In the genomic region with DNA sequence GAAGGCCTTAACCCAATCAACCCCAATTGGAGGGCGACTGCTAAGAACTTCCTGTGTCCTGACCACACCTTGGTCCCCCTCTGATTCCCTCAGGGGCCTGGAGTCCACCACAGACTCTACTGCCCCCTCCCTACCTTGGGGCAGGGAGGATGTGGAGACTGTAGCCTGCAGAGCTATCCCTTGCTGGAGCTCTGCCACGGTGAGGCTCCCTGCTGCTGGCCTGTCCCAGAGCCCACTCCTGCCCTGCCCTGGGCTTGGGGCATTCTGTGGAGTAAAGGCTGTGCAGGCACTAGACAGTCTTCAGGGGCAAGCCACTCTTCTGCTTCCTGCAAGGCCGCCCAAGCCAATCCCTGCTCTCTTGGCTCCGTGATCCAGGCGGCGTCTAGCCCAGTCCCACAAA, we compare ENCODE assay signal across 14 mouse cellular contexts. TPM values are rescaled to one million over a fixed set of nuclear protein-coding genes. Genes with fewer than 3 reads are reported as not detected.
DNase-seq lines count a peak whose midpoint lies in the region; ATAC-seq lines count a peak whose summit lies in the region.
"Had no signal": no experiment of that assay in that cellular context is flagged by ENCODE, and none has a peak within 500 bp of the region (broad histone marks: within the 10 kb centered on the region; RNA-seq: fewer than 3 reads in every experiment).

No protein-coding gene starts in this region.

- H3K4me3 ChIP-seq in heart, embryonic 10.5 days = no peak overlapping the region
- no peak overlapping the region for H3K4me3 ChIP-seq in lung, embryonic 16.5 days (ENCODE audit: low read length)
- H3K4me3 ChIP-seq in intestine, embryonic 16.5 days (ENCODE audit: low read length) = no peak overlapping the region
- H3K4me3 ChIP-seq: midbrain, embryonic 10.5 days had no signal

- no peak for ATAC-seq in lung, embryonic 16.5 days (ENCODE audit: low read depth)
- ATAC-seq in intestine, embryonic 16.5 days = no peak
- ATAC-seq: forebrain, postnatal 0 days; hindbrain, embryonic 16.5 days had no signal

- no peaks in the 10 kb centered on the region for H3K27me3 ChIP-seq in heart, embryonic 10.5 days (ENCODE audit: insufficient read depth, poor library complexity, severe bottlenecking)
- no peaks in the 10 kb centered on the region for H3K27me3 ChIP-seq in lung, embryonic 16.5 days (ENCODE audit: control insufficient read depth, insufficient read depth, low read depth, low read length)
- H3K27me3 ChIP-seq in intestine, embryonic 16.5 days (replicated peaks; ENCODE audit: control insufficient read depth, insufficient read depth, low read length) = no peaks in the 10 kb centered on the region

- H3K4me2 ChIP-seq in lung, embryonic 16.5 days (ENCODE audit: low read depth, low read length) = no peak overlapping the region
- no peak overlapping the region; the same call in 1 of the 2 replicates for H3K4me2 ChIP-seq in intestine, embryonic 16.5 days (ENCODE audit: low read depth, low read length)

- peak overlapping the region; percentile 86 for H3K27ac ChIP-seq in heart, embryonic 10.5 days
- peak overlapping the region; percentile 67 for H3K27ac ChIP-seq in lung, embryonic 16.5 days (ENCODE audit: low read length)
- H3K27ac ChIP-seq in intestine, embryonic 16.5 days (ENCODE audit: low read length) = peak overlapping the region; percentile 81
- H3K27ac ChIP-seq: midbrain, embryonic 10.5 days had no signal

- no peak for DNase-seq in heart, embryonic 10.5 days (ENCODE audit: low spot score)
- DNase-seq in heart, adult 11 months = no peak
- no peak for DNase-seq in lung, postnatal 10 days
- DNase-seq in adrenal gland, postnatal 36 days = no peak
- no peak for DNase-seq in urinary bladder, adult 18-20 months (ENCODE audit: low spot score in 2 of 2)
- DNase-seq: adrenal gland, adult 2 months; forebrain, postnatal 0 days; gastrocnemius, postnatal 25 days; lung, adult 2 months; thymus, postnatal 36 days had no signal

- H3K4me1 ChIP-seq in heart, embryonic 10.5 days = peaks cover 94% of the 10 kb centered on the region
- H3K4me1 ChIP-seq in lung, embryonic 16.5 days (replicated peaks; ENCODE audit: control insufficient read depth, insufficient read depth, low read length) = peaks cover 70% of the 10 kb centered on the region
- peaks cover 81% of the 10 kb centered on the region for H3K4me1 ChIP-seq in intestine, embryonic 16.5 days (ENCODE audit: control insufficient read depth, insufficient read depth, low read length)

- no peak overlapping the region; the same call in 1 of the 2 replicates for H3K9ac ChIP-seq in lung, embryonic 16.5 days (ENCODE audit: low read length)
- no peak overlapping the region for H3K9ac ChIP-seq in intestine, embryonic 16.5 days (ENCODE audit: low read depth, low read length)
- H3K9ac ChIP-seq: forebrain, postnatal 0 days had no signal

- no peaks in the 10 kb centered on the region for H3K9me3 ChIP-seq in heart, embryonic 10.5 days
- H3K9me3 ChIP-seq in lung, embryonic 16.5 days (ENCODE audit: control insufficient read depth, low read length) = no peaks in the 10 kb centered on the region
- no peaks in the 10 kb centered on the region for H3K9me3 ChIP-seq in intestine, embryonic 16.5 days (ENCODE audit: control insufficient read depth, low read length)
- H3K9me3 ChIP-seq: midbrain, embryonic 10.5 days had no signal

- 84% methylated on average over 6 of the region's 6 CpGs for WGBS in heart, embryonic 10.5 days
- WGBS in lung, embryonic 16.5 days = 72% methylated on average over 6 of the region's 6 CpGs
- 46% methylated on average over 6 of the region's 6 CpGs for WGBS in intestine, embryonic 16.5 days

- peaks cover 37% of the 10 kb centered on the region for H3K36me3 ChIP-seq in heart, embryonic 10.5 days
- H3K36me3 ChIP-seq in lung, embryonic 16.5 days (ENCODE audit: control insufficient read depth, insufficient read depth, low read length) = peaks cover 2% of the 10 kb centered on the region; the same call in 1 of the 2 replicates
- no peaks in the 10 kb centered on the region for H3K36me3 ChIP-seq in intestine, embryonic 16.5 days (ENCODE audit: control insufficient read depth, insufficient read depth, low read length)

RNA-seq across cellular contexts. Expression of a gene that starts 24.6 kb away (rescaled TPM):
- polyA plus RNA-seq in heart, embryonic 10.5 days (2016; fragmentation: Nextera tagmentation; extraction: Ambion mirVana) = 134 and 287 TPM in 2 replicates
- polyA plus RNA-seq in lung, embryonic 16.5 days (2015; fragmentation: Nextera tagmentation; extraction: Ambion mirVana) = 247 and 266 TPM in 2 replicates
- polyA plus RNA-seq in intestine, embryonic 16.5 days (2015; fragmentation: Nextera tagmentation; extraction: Ambion mirVana) = 235 and 246 TPM in 2 replicates
- total RNA-seq in adrenal gland, postnatal 36 days (2021) = 100 to 1,000 TPM; 119 to 146 TPM
